Mouse (Mus musculus) embryonic facial prominence, embryonic 10.5 days (tissue): ENCODE measurements around the gene Cabp7. TPM values are rescaled to one million over a fixed set of nuclear protein-coding genes. Genes with fewer than 3 reads are reported as not detected.
A peak's percentile ranks its signal among the peaks of the same experiment; 100 is the strongest.

ENCODE experiments used
- DNase-seq: peaks from one replicate; pipeline ENCODE4 v3.0.0-alpha.2; 2017; ENCODE audit warnings: low spot score
- H3K27ac ChIP-seq: fragments of 300-500 bp; sonication (generic); replicated peaks from 2 replicates; pipeline ENCODE4 v1.5.1; 2016; ENCODE audit warnings: mild to moderate bottlenecking
- H3K27me3 ChIP-seq: fragments of 300-500 bp; sonication (generic); replicated peaks from 2 replicates; pipeline ENCODE4 v1.6.1; 2016; ENCODE audit warnings: low read depth, mild to moderate bottlenecking; ENCODE audit not compliant: poor library complexity, severe bottlenecking
- H3K36me3 ChIP-seq: fragments of 300-500 bp; sonication (generic); replicated peaks from 2 replicates; pipeline ENCODE4 v1.6.1; 2016; ENCODE audit warnings: mild to moderate bottlenecking, moderate library complexity
- H3K4me1 ChIP-seq: fragments of 300-500 bp; sonication (generic); 2 replicates; pipeline ENCODE4 v1.6.1; 2016
- H3K4me3 ChIP-seq: fragments of 300-500 bp; sonication (generic); 2 replicates; pipeline ENCODE4 v1.5.1; 2016; ENCODE audit warnings: mild to moderate bottlenecking, moderate library complexity
- H3K9me3 ChIP-seq: fragments of 300-500 bp; sonication (generic); 2 replicates; pipeline ENCODE4 v1.6.1; 2016; ENCODE audit warnings: mild to moderate bottlenecking
- WGBS: fragments of 180-500 bp; shearing (Covaris S2); methylation state at CpG from one replicate; pipeline ENCODE4 v1.1.7; 2016; 5-methylcytosine and 5-hydroxymethylcytosine counted together
- polyA plus RNA-seq: library from polyadenylated mRNA; unstranded; fragments of >200 nt; fragmentation: Nextera tagmentation; extraction: Ambion mirVana; gene quantifications from 2 replicates; pipeline ENCODE4 v1.2.1, GENCODE M21; 2016

The Cabp7 gene
- polyA plus RNA-seq, 1 experiment from 2014 or later, result 0.19 TPM

- Histone ChIP-seq H3K36me3 (peaks cover 20% of the 10 kb centered on the region), H3K9me3 (no peaks in the 10 kb centered on the region), H3K4me3 (no peak overlapping the region), H3K27me3 (peaks cover 34% of the 10 kb centered on the region), H3K27ac (no peak overlapping the region), H3K4me1 (no peaks in the 10 kb centered on the region)
- 12% methylated on average over 5 of the region's 5 CpGs for WGBS
- no peak for DNase-seq
These were observed 17.1 kb upstream of the Cabp7 start for GRCm38 (mm10) chr11:4763631-4764030.

GRCm38 (mm10) chr11:4762511-4762910, 15.9 kb upstream of the Cabp7 start:
- Histone ChIP-seq H3K36me3 (peaks cover 10% of the 10 kb centered on the region), H3K4me1 (0 out of 2 replicates have a peak, but pooled peaks cover 3% of the 10 kb centered on the region), H3K27me3 (peaks cover 34% of the 10 kb centered on the region), H3K4me3 (no peak overlapping the region), H3K27ac (no peak overlapping the region), H3K9me3 (no peaks in the 10 kb centered on the region)
- WGBS, result 10% methylated on average over 2 of the region's 2 CpGs
- no peak for DNase-seq

GRCm38 (mm10) chr11:4761991-4762390, 15.4 kb upstream of the Cabp7 start:
- Histone ChIP-seq H3K9me3 (no peaks in the 10 kb centered on the region), H3K4me1 (0 out of 2 replicates have a peak, but pooled peaks cover 7% of the 10 kb centered on the region), H3K4me3 (no peak overlapping the region), H3K36me3 (peaks cover 5% of the 10 kb centered on the region; the same call in 1 of the 2 replicates), H3K27ac (no peak overlapping the region), H3K27me3 (peaks cover 34% of the 10 kb centered on the region)
- DNase-seq, result no peak
- WGBS, result 6% methylated on average over 6 of the region's 6 CpGs

GRCm38 (mm10) chr11:4760438-4760837, 13.9 kb upstream of the Cabp7 start:
- WGBS, result 31% methylated on average over 4 of the region's 4 CpGs
- Histone ChIP-seq H3K4me3 (no peak overlapping the region), H3K27ac (no peak overlapping the region), H3K36me3 (peaks cover 4% of the 10 kb centered on the region; the same call in 1 of the 2 replicates), H3K27me3 (peaks cover 37% of the 10 kb centered on the region), H3K4me1 (0 out of 2 replicates have a peak, but pooled peaks cover 7% of the 10 kb centered on the region), H3K9me3 (no peaks in the 10 kb centered on the region)
- DNase-seq, result no peak

GRCm38 (mm10) chr11:4757789-4758158, 11.2 kb upstream of the Cabp7 start:
- Histone ChIP-seq H3K9me3 (peaks cover 7% of the 10 kb centered on the region; the same call in 1 of the 2 replicates), H3K4me3 (no peak overlapping the region), H3K27ac (no peak overlapping the region), H3K4me1 (peaks cover 9% of the 10 kb centered on the region; the same call in 1 of the 2 replicates), H3K27me3 (peaks cover 32% of the 10 kb centered on the region), H3K36me3 (no peaks in the 10 kb centered on the region)
- no peak for DNase-seq
- 41% methylated on average over 4 of the region's 4 CpGs for WGBS

GRCm38 (mm10) chr11:4756984-4757788, 10.6 kb upstream of the Cabp7 start:
- H3K27me3 ChIP-seq, result peaks cover 26% of the 10 kb centered on the region
- peaks cover 10% of the 10 kb centered on the region; the same call in 1 of the 2 replicates for H3K4me1 ChIP-seq
- H3K36me3 ChIP-seq, result no peaks in the 10 kb centered on the region
- no peak for DNase-seq
- 70% methylated on average over 11 of the region's 11 CpGs for WGBS
- H3K4me3 ChIP-seq, result no peak overlapping the region
- no peak overlapping the region for H3K27ac ChIP-seq
- H3K9me3 ChIP-seq, result peaks cover 7% of the 10 kb centered on the region; the same call in 1 of the 2 replicates

GRCm38 (mm10) chr11:4756460-4756859, 9.9 kb upstream of the Cabp7 start:
- Histone ChIP-seq H3K4me3 (no peak overlapping the region), H3K36me3 (no peaks in the 10 kb centered on the region), H3K27me3 (peaks cover 26% of the 10 kb centered on the region), H3K4me1 (peaks cover 10% of the 10 kb centered on the region; the same call in 1 of the 2 replicates), H3K9me3 (peaks cover 7% of the 10 kb centered on the region; the same call in 1 of the 2 replicates), H3K27ac (no peak overlapping the region)
- no peak for DNase-seq
- WGBS, result 86% methylated on average over 9 of the region's 9 CpGs

- H3K27ac ChIP-seq, result no peak overlapping the region
- H3K9me3 ChIP-seq, result peaks cover 7% of the 10 kb centered on the region; the same call in 1 of the 2 replicates
- no peaks in the 10 kb centered on the region for H3K36me3 ChIP-seq
- H3K4me1 ChIP-seq, result peaks cover 10% of the 10 kb centered on the region; the same call in 1 of the 2 replicates
- no peak overlapping the region for H3K4me3 ChIP-seq
- WGBS, result 84% methylated on average over 11 of the region's 11 CpGs
- no peak for DNase-seq
- H3K27me3 ChIP-seq, result peaks cover 30% of the 10 kb centered on the region
These were observed 8.3 kb upstream of the Cabp7 start for GRCm38 (mm10) chr11:4754867-4755266.

GRCm38 (mm10) chr11:4754036-4754435, 7.5 kb upstream of the Cabp7 start:
- peaks cover 7% of the 10 kb centered on the region; the same call in 1 of the 2 replicates for H3K9me3 ChIP-seq
- H3K4me1 ChIP-seq, result peaks cover 10% of the 10 kb centered on the region; the same call in 1 of the 2 replicates
- H3K36me3 ChIP-seq, result no peaks in the 10 kb centered on the region
- no peak overlapping the region for H3K4me3 ChIP-seq
- no peak for DNase-seq
- WGBS, result 89% methylated on average over 3 of the region's 3 CpGs
- no peak overlapping the region for H3K27ac ChIP-seq
- peaks cover 38% of the 10 kb centered on the region for H3K27me3 ChIP-seq

- H3K9me3 ChIP-seq, result peaks cover 7% of the 10 kb centered on the region; the same call in 1 of the 2 replicates
- no peaks in the 10 kb centered on the region for H3K36me3 ChIP-seq
- H3K4me1 ChIP-seq, result peaks cover 10% of the 10 kb centered on the region; the same call in 1 of the 2 replicates
- H3K27me3 ChIP-seq, result peaks cover 50% of the 10 kb centered on the region
- no peak overlapping the region for H3K4me3 ChIP-seq
- WGBS, result 33% methylated on average over 10 of the region's 10 CpGs
- no peak overlapping the region for H3K27ac ChIP-seq
- DNase-seq, result no peak
These were observed 6.3 kb upstream of the Cabp7 start for GRCm38 (mm10) chr11:4752836-4753235.

- H3K27me3 ChIP-seq, result peaks cover 72% of the 10 kb centered on the region
- peak; percentile 89 for DNase-seq
- H3K4me3 ChIP-seq, result no peak overlapping the region
- H3K36me3 ChIP-seq, result no peaks in the 10 kb centered on the region
- no peak overlapping the region for H3K27ac ChIP-seq
- H3K4me1 ChIP-seq, result peaks cover 26% of the 10 kb centered on the region
- 7% methylated on average over 9 of the region's 9 CpGs for WGBS
- peaks cover 7% of the 10 kb centered on the region; the same call in 1 of the 2 replicates for H3K9me3 ChIP-seq
These were observed 3.7 kb upstream of the Cabp7 start for GRCm38 (mm10) chr11:4750263-4750662.

GRCm38 (mm10) chr11:4747285-4747684, 707 bp upstream of the Cabp7 start:
- Histone ChIP-seq H3K4me1 (peaks cover 23% of the 10 kb centered on the region), H3K27me3 (peaks cover 98% of the 10 kb centered on the region), H3K36me3 (no peaks in the 10 kb centered on the region), H3K4me3 (peak overlapping the region; percentile 67), H3K27ac (no peak overlapping the region), H3K9me3 (no peaks in the 10 kb centered on the region)
- 2% methylated on average over 12 of the region's 12 CpGs for WGBS
- no peak for DNase-seq

GRCm38 (mm10) chr11:4745969-4746368, 609 bp downstream of the Cabp7 start:
- under 1% methylated on average over 39 of the region's 39 CpGs for WGBS
- Histone ChIP-seq H3K9me3 (no peaks in the 10 kb centered on the region), H3K4me1 (peaks cover 23% of the 10 kb centered on the region), H3K27ac (peak overlapping the region; percentile 14; the same call in 1 of the 2 replicates), H3K27me3 (peaks cover 98% of the 10 kb centered on the region), H3K4me3 (peak overlapping the region; percentile 67), H3K36me3 (no peaks in the 10 kb centered on the region)
- DNase-seq, result peak; percentile 47
